Mouse (Mus musculus) CH12F3 (cell line): ENCODE results near the gene Pwwp2b.

Source experiments
- in situ Hi-C: fragments of 300-500 bp; cut with MboI; formaldehyde crosslinking; loops from 2 replicates; pipeline ENCODE4 v1.14.3; 2020; ENCODE audit warnings: low sequenced_read_pairs

The Pwwp2b gene

GRCm38 (mm10) chr7:139224070-139224469, 24.2 kb upstream of the Pwwp2b start:
- in situ Hi-C loops: no loop called here

GRCm38 (mm10) chr7:139224725-139225124, 23.6 kb upstream of the Pwwp2b start:
- in situ Hi-C loops: no loop called here

- in situ Hi-C loops: no loop called here
Observed at GRCm38 (mm10) chr7:139226416-139226815, 21.9 kb upstream of the Pwwp2b start.

- in situ Hi-C loops: no loop called here
Observed at GRCm38 (mm10) chr7:139228447-139229171, 19.7 kb upstream of the Pwwp2b start.

- in situ Hi-C loops: loop anchor here (5.0 to 10.0 kb wide), 2 partner anchors 72 to 245 kb away; no protein-coding TSS in a partner anchor
Observed at GRCm38 (mm10) chr7:139229837-139230236, 18.4 kb upstream of the Pwwp2b start.

GRCm38 (mm10) chr7:139230241-139230640, 18.0 kb upstream of the Pwwp2b start:
- in situ Hi-C loops: loop anchor here (5.0 to 10.0 kb wide), 2 partner anchors 72 to 245 kb away; no protein-coding TSS in a partner anchor

- in situ Hi-C loops: loop anchor here (5.0 to 10.0 kb wide), 2 partner anchors 69 to 241 kb away; no protein-coding TSS in a partner anchor
Observed at GRCm38 (mm10) chr7:139233714-139234113, 14.6 kb upstream of the Pwwp2b start.

GRCm38 (mm10) chr7:139234426-139235188, 13.7 kb upstream of the Pwwp2b start:
- in situ Hi-C loops: loop anchor here (5.0 to 10.0 kb wide), 2 partner anchors 68 to 240 kb away; no protein-coding TSS in a partner anchor

GRCm38 (mm10) chr7:139235651-139236358, 12.5 kb upstream of the Pwwp2b start:
- in situ Hi-C loops: loop anchor here (10.0 kb wide), 1 partner anchor 239 kb away; no protein-coding TSS in a partner anchor

- in situ Hi-C loops: loop anchor here (10.0 kb wide), 1 partner anchor 235 kb away; no protein-coding TSS in a partner anchor
Observed at GRCm38 (mm10) chr7:139239432-139239831, 8.8 kb upstream of the Pwwp2b start.

- in situ Hi-C loops: no loop called here
Observed at GRCm38 (mm10) chr7:139246086-139246485, 2.2 kb upstream of the Pwwp2b start.

- in situ Hi-C loops: no loop called here
Observed at GRCm38 (mm10) chr7:139246931-139247880, 1.1 kb upstream of the Pwwp2b start.

GRCm38 (mm10) chr7:139248615-139249405, 528 bp downstream of the Pwwp2b start:
- in situ Hi-C loops: no loop called here

GRCm38 (mm10) chr7:139249406-139250210, 1.3 kb downstream of the Pwwp2b start:
- in situ Hi-C loops: no loop called here

GRCm38 (mm10) chr7:139251881-139252301, 3.6 kb downstream of the Pwwp2b start:
- in situ Hi-C loops: no loop called here

GRCm38 (mm10) chr7:139252566-139252965, 4.3 kb downstream of the Pwwp2b start:
- in situ Hi-C loops: no loop called here

GRCm38 (mm10) chr7:139252986-139253385, 4.7 kb downstream of the Pwwp2b start:
- in situ Hi-C loops: no loop called here

- in situ Hi-C loops: no loop called here
Observed at GRCm38 (mm10) chr7:139253462-139253861, 5.2 kb downstream of the Pwwp2b start.
